Mouse (Mus musculus): Measurements from ENCODE around the gene Rnaseh1. TPM values are rescaled to one million over a fixed set of nuclear protein-coding genes. Genes with fewer than 3 reads are reported as not detected.

The Rnaseh1 gene
- polyA plus RNA-seq, 1 experiment from 2014 or later: 10.5 TPM

Small RNA genes within 50 kb of the gene (microRNA-seq; reads per million reads assigned to microRNA genes)
- gene Mir6937: not detected

Other genes starting within 250 kb of the Rnaseh1 start
- not detected in 2 replicates for gene Dcdc2c, start 97.2 kb upstream of the Rnaseh1 start, polyA plus RNA-seq (2015; fragmentation: Nextera tagmentation; extraction: Ambion mirVana)
- not detected in 2 replicates for gene Allc, start 67.1 kb upstream of the Rnaseh1 start, polyA plus RNA-seq (2015; fragmentation: Nextera tagmentation; extraction: Ambion mirVana)
- gene Colec11, start 26.2 kb upstream of the Rnaseh1 start, polyA plus RNA-seq (2015; fragmentation: Nextera tagmentation; extraction: Ambion mirVana): 15.8 and 17.6 TPM in 2 replicates
- gene Rps7, start 13.6 kb upstream of the Rnaseh1 start, polyA plus RNA-seq (2015; fragmentation: Nextera tagmentation; extraction: Ambion mirVana): 287 and 343 TPM in 2 replicates
- 58.3 and 64.1 TPM in 2 replicates for gene Adi1, start 25.6 kb downstream of the Rnaseh1 start, polyA plus RNA-seq (2015; fragmentation: Nextera tagmentation; extraction: Ambion mirVana)
- 16.7 and 17.2 TPM in 2 replicates for gene Trappc12, start 100.9 kb downstream of the Rnaseh1 start, polyA plus RNA-seq (2015; fragmentation: Nextera tagmentation; extraction: Ambion mirVana)
- 24.5 and 25.5 TPM in 2 replicates for gene Eipr1, start 102.2 kb downstream of the Rnaseh1 start, polyA plus RNA-seq (2015; fragmentation: Nextera tagmentation; extraction: Ambion mirVana)